8 mouse cellular contexts compared by ENCODE assay signal in genomic region chr15:85208332-85208731, GRCm38 (mm10). TPM values are rescaled to one million over a fixed set of nuclear protein-coding genes. Genes with fewer than 3 reads are reported as not detected.
DNase-seq lines count a peak whose midpoint lies in the region; ATAC-seq and TF ChIP-seq lines count a peak whose summit lies in the region.

No protein-coding gene starts in this region.

- peak; percentile 26 for DNase-seq in adrenal gland, adult 2 months
- no peak for DNase-seq in adrenal gland, postnatal 4 days (ENCODE audit: low spot score in 2 of 2)
- DNase-seq in lung, postnatal 10 days = peak; percentile 61
- DNase-seq in lung, adult 2 months = no peak
- DNase-seq in limb, embryonic 11.5 days (ENCODE audit: low spot score) = no peak
- no peak for DNase-seq in left cerebral cortex, postnatal 25 days (ENCODE audit: low spot score in 2 of 2)
- DNase-seq in cerebellum, adult 9-11 months = no peak

- no peak for TF ChIP-seq POLR2A in lung, adult 2 months (IDR thresholded peaks at IDR 0.05; ENCODE audit: borderline replicate concordance, extremely low read depth, low read depth, low read length)

- no peak overlapping the region for H3K4me3 ChIP-seq in lung, adult 2 months (replicated peaks; ENCODE audit: extremely low read depth, low read depth, low read length)
- peak overlapping the region; percentile 89 for H3K4me3 ChIP-seq in limb, embryonic 11.5 days (ENCODE audit: low read depth, low read length)
- H3K4me3 ChIP-seq in stomach, embryonic 16.5 days (replicated peaks; ENCODE audit: low read length) = peak overlapping the region; percentile 73

- H3K4me2 ChIP-seq in limb, embryonic 11.5 days (ENCODE audit: low read depth, severe bottlenecking) = peak overlapping the region; percentile 96
- peak overlapping the region; percentile 84 for H3K4me2 ChIP-seq in stomach, embryonic 16.5 days (ENCODE audit: low read depth, low read length)

- no peak for TF ChIP-seq CTCF in lung, adult 2 months (IDR thresholded peaks at IDR 0.05; ENCODE audit: insufficient read depth, low read length)

- peaks cover 15% of the 10 kb centered on the region for H3K36me3 ChIP-seq in limb, embryonic 11.5 days (ENCODE audit: control insufficient read depth, insufficient read depth, low read length)
- peaks cover 13% of the 10 kb centered on the region; the same call in 1 of the 2 replicates for H3K36me3 ChIP-seq in stomach, embryonic 16.5 days (ENCODE audit: control insufficient read depth, insufficient read depth, low read length)

- peak overlapping the region; percentile 94 for H3K27ac ChIP-seq in limb, embryonic 11.5 days (replicated peaks; ENCODE audit: low read depth, low read length)
- peak overlapping the region; percentile 94 for H3K27ac ChIP-seq in stomach, embryonic 16.5 days (ENCODE audit: low read length)

- H3K4me1 ChIP-seq in lung, adult 2 months (ENCODE audit: control insufficient read depth, insufficient read depth, low read length) = no peaks in the 10 kb centered on the region
- H3K4me1 ChIP-seq in limb, embryonic 11.5 days (ENCODE audit: control insufficient read depth, insufficient read depth, low read length) = peaks cover 17% of the 10 kb centered on the region
- H3K4me1 ChIP-seq in stomach, embryonic 16.5 days (ENCODE audit: control insufficient read depth, insufficient read depth, low read length) = peaks cover 25% of the 10 kb centered on the region

- H3K9me3 ChIP-seq in limb, embryonic 11.5 days (ENCODE audit: control insufficient read depth, low read length) = peaks cover 6% of the 10 kb centered on the region; the same call in 1 of the 2 replicates
- no peaks in the 10 kb centered on the region for H3K9me3 ChIP-seq in stomach, embryonic 16.5 days (replicated peaks; ENCODE audit: control insufficient read depth, low read length)

- peak overlapping the region; percentile 99 for H3K9ac ChIP-seq in limb, embryonic 11.5 days (ENCODE audit: low read length)
- H3K9ac ChIP-seq in stomach, embryonic 16.5 days (ENCODE audit: low read length) = peak overlapping the region; percentile 91

- no peaks in the 10 kb centered on the region for H3K27me3 ChIP-seq in limb, embryonic 11.5 days (ENCODE audit: control insufficient read depth, insufficient read depth, low read length)
- no peaks in the 10 kb centered on the region for H3K27me3 ChIP-seq in stomach, embryonic 16.5 days (ENCODE audit: control insufficient read depth, insufficient read depth, low read length)

- intact Hi-C loops in left cerebral cortex, postnatal 25 days (cut with DNase I) = no loop called here

- ATAC-seq in limb, embryonic 11.5 days (ENCODE audit: insufficient number of reproducible peaks, low FRiP score, low TSS enrichment, low read depth) = no peak
- ATAC-seq in stomach, embryonic 16.5 days (ENCODE audit: insufficient read depth, low FRiP score) = no peak

- WGBS in lung, adult 2 months = 21% methylated on average over 10 of the region's 10 CpGs
- WGBS in limb, embryonic 11.5 days = 13% methylated on average over 10 of the region's 10 CpGs
- 5% methylated on average over 10 of the region's 10 CpGs for WGBS in stomach, embryonic 16.5 days

RNA-seq across cellular contexts. Expression of gene Fbln1, which starts 2.6 kb away (rescaled TPM):
- 10 to 100 TPM; 34.0 to 38.5 TPM for total RNA-seq in adrenal gland, adult 2 months (2021)
- polyA plus RNA-seq in adrenal gland, adult 2 months (2012; rRNA removed) = 37.6 and 42.1 TPM in 2 replicates
- total RNA-seq in adrenal gland, postnatal 4 days (2021) = 10 to 100 TPM; 64.1 to 77.4 TPM
- 116 and 137 TPM in 2 replicates for polyA plus RNA-seq in lung, adult 2 months (2012; rRNA removed)
- polyA plus RNA-seq in limb, embryonic 11.5 days (2014; fragmentation: Nextera tagmentation; extraction: Ambion mirVana) = 273 and 276 TPM in 2 replicates
- polyA plus RNA-seq in stomach, embryonic 16.5 days (2015; fragmentation: Nextera tagmentation; extraction: Ambion mirVana) = 236 and 299 TPM in 2 replicates
- total RNA-seq in left cerebral cortex, postnatal 25 days (2021) = 10 to 100 TPM; 10.3 to 10.8 TPM

Comparison
In these comparisons a context has a peak if more than half of its experiments do, and no peak if none do; other contexts are left out.
1. DNase-seq: peak in adrenal gland, adult 2 months (single experiment) and lung, postnatal 10 days (single experiment); none in adrenal gland, postnatal 4 days (0 of 2), lung, adult 2 months (single experiment), limb, embryonic 11.5 days (single experiment), left cerebral cortex, postnatal 25 days (0 of 2) and cerebellum, adult 9-11 months (single experiment).